Mouse (Mus musculus) liver, postnatal 0 days (tissue): ENCODE measurements around the gene Ass1.

Experiments used
- CTCF ChIP-seq: sonication (generic); IDR thresholded peaks from 2 replicates; pipeline ENCODE4 v1.5.1; 2016; ENCODE audit warnings: antibody characterized with exemption, low read depth
- EP300 ChIP-seq: IDR thresholded peaks from 2 replicates; pipeline ENCODE4 v1.6.1; 2016; ENCODE audit warnings: antibody characterized with exemption, low read depth, mild to moderate bottlenecking

GRCm38 (mm10) chr2:31442480-31443160 lies 27.4 kb upstream of the Ass1 start:
- no peak for TF ChIP-seq CTCF
- TF ChIP-seq EP300, result no peak
